Mouse (Mus musculus): ENCODE measurements around the gene Eloa. TPM values are rescaled to one million over a fixed set of nuclear protein-coding genes. Genes with fewer than 3 reads are reported as not detected.
A peak's percentile ranks its signal among the peaks of the same experiment; 100 is the strongest.

Gene Eloa
- polyA plus RNA-seq, 1 experiment, result 21.8 TPM

DNA sequence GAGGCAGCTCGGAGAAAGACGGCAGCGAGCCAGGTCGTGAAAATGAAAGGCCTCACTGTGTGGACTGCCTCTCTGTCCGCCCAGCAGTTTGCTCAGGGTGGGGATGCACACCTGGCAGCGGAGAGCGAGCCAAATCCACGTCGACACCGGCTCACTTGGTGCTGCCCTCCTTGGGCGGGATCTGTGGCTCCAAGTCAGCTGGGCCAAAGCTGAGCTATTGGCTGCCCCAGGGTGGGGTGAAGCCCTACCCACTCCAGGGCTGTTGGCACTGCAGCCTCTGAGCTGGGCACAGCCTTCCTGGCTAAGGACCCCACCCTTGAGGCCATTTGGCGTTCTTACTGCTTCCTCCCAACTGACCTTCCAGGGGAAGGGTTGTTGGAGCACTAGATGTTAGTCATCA is 57.1 kb downstream of the Eloa start:
- no peak for TF ChIP-seq POLR2A (IDR thresholded peaks at IDR 0.05; ENCODE audit: borderline replicate concordance, extremely low read depth, insufficient read depth, insufficient read length, poor library complexity, severe bottlenecking)
- no peak for TF ChIP-seq CTCF (IDR thresholded peaks at IDR 0.05; ENCODE audit: borderline replicate concordance, extremely low read depth, insufficient read depth, insufficient read length)
- DNase-seq (ENCODE audit: low read depth), result no peak

DNA sequence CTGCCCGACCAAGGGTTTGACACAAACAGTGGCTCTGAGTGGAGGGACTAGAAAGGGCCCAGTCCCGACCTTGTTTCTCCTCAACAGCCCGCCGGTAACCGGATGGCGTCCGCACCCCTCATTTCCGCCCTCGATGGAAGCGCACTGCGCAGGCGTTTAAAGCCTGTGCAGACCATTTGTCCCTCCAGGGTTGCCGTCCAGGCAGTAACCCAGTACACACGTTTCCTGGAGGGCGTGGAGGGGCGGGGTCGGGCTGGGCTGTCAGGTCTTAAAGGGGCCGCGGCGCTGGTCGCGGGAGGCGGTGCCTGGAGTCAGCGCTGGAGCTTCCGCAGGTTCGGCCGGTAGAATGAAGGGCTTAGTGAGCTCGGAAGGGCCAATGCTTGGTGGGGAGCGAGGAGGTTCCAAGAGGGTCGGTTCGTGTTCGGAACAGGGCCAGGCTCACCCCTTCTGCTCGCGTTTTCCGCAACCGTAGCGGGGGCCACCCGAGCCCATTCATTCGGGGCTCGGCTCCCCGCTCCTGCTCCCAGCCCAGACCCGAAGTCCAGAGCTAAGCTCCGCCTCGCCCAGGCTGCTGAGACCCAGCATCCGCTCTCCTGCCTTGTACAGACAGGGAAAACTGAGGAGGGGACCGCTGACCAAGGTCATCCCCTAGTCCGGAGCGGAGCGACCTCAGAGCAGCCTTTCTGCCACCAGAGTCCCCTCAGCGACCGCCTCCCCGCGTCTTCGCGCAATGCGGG is 57.9 kb downstream of the Eloa start, which contains the start of gene Gale:
Gene Gale (plus strand): TSS at position 271 of the 737 bp plus-strand sequence.
- peak; percentile 99 for DNase-seq (ENCODE audit: low read depth)
- TF ChIP-seq CTCF (IDR thresholded peaks at IDR 0.05; ENCODE audit: borderline replicate concordance, extremely low read depth, insufficient read depth, insufficient read length) (no peak), POLR2A (IDR thresholded peaks at IDR 0.05; ENCODE audit: borderline replicate concordance, extremely low read depth, insufficient read depth, insufficient read length, poor library complexity, severe bottlenecking) (peak; percentile 36; the same call in 1 of the 2 replicates)

DNA sequence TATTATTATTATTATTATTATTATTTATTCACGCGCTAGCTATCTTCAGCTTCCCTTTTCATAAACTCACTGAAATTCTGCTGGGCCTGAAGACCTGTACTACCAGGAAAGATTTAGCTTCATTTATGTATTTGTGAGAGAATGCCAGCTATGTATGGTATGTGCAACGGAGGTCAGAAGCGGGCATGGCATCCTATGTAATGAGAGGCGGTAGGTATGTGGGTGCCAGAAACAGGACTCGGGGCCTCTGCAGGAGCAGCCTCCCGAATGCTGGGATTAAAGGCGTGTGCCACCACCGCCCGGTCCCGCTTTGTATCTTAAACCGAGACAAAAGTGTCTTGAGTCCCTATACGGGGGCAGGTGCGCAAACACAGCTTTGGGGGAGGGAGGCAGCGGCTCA is 58.6 kb downstream of the Eloa start:
- no peak for DNase-seq (ENCODE audit: low read depth)
- TF ChIP-seq CTCF (IDR thresholded peaks at IDR 0.05; ENCODE audit: borderline replicate concordance, extremely low read depth, insufficient read depth, insufficient read length), result no peak
- no peak for TF ChIP-seq POLR2A (IDR thresholded peaks at IDR 0.05; ENCODE audit: borderline replicate concordance, extremely low read depth, insufficient read depth, insufficient read length, poor library complexity, severe bottlenecking)

DNA sequence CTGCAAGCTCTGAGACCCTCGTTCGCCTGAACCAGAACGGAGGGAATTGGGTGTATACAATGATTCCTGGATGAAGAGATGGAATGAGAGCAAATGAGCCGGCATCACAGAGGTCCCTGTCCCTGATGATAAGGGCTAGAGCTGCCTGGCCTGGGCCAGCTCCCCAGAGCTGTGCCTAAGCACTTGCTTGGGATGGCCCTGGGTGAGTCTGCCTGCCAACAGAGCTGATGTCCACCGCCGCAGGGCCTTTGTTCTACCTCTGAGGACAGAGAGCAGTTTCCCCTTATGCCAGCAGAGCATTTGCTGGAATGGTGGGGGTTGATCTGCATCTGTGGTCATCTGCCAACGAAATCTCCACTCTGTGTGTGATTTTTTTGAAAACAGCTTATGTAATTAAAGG is 59.4 kb downstream of the Eloa start:
- TF ChIP-seq POLR2A (IDR thresholded peaks at IDR 0.05; ENCODE audit: borderline replicate concordance, extremely low read depth, insufficient read depth, insufficient read length, poor library complexity, severe bottlenecking) (no peak), CTCF (IDR thresholded peaks at IDR 0.05; ENCODE audit: borderline replicate concordance, extremely low read depth, insufficient read depth, insufficient read length) (no peak)
- DNase-seq (ENCODE audit: low read depth), result no peak

DNA sequence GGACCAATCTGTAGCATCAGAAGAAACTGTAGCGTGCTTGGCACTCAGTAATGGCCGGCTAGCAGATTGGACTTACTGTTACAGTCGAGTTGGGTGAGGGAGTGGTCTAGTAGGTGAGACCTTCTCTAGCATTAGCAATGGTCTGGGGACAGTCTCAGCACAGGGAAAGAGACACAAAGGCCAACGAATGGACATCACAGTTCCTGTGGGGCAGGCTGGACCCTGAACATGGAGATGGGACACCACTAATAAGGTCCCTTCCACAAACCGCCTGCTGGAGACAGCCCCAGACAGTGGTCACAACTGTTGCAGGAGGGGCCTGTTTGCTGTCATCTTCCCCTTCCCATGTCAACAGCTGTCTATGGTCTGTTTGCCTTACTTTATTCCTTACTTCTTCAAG is 59.9 kb downstream of the Eloa start:
- no peak for DNase-seq (ENCODE audit: low read depth)
- TF ChIP-seq CTCF (IDR thresholded peaks at IDR 0.05; ENCODE audit: borderline replicate concordance, extremely low read depth, insufficient read depth, insufficient read length) (no peak), POLR2A (IDR thresholded peaks at IDR 0.05; ENCODE audit: borderline replicate concordance, extremely low read depth, insufficient read depth, insufficient read length, poor library complexity, severe bottlenecking) (no peak)

DNA sequence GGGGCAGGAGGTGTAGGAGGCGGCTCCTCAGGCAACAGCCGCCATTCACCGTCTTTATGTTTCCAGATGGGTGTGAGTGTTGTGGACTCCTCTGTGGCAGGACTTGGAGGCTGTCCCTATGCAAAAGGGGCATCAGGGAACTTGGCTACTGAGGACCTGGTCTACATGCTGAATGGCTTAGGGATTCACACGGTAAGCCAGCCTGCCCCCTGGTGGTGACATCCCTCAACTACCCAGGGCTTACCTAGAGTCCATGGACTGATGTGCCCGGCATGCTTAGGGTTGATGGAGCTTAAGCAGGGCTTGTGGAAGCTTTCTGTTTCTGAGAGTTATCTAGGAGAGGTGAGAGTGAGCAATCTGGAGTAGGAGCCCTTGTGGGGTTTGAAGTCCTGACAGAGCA is 60.8 kb downstream of the Eloa start:
- DNase-seq (ENCODE audit: low read depth), result peak; percentile 84
- TF ChIP-seq POLR2A (IDR thresholded peaks at IDR 0.05; ENCODE audit: borderline replicate concordance, extremely low read depth, insufficient read depth, insufficient read length, poor library complexity, severe bottlenecking) (no peak), CTCF (IDR thresholded peaks at IDR 0.05; ENCODE audit: borderline replicate concordance, extremely low read depth, insufficient read depth, insufficient read length) (peak; percentile 82; the same call in 1 of the 2 replicates)

DNA sequence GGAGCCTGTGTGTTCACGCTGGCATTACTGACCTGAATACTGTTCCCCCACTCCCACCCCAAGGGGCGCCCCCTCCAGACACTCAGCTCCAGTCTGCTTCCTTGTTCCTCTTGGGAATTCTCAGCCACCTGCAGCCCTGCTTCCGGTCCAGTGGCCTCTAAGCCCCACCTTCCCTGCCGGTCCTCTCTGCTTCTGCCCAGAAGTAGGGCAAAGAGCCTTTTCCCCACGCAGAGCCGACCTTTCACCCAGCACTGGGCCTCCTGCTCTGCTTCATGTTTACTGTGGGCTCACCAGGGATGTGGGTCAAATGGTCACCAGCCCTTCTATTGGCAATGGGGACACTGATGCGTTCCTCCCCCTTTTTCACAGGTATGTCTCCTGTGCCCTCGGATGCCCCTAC is 63.2 kb downstream of the Eloa start:
- no peak for DNase-seq (ENCODE audit: low read depth)
- TF ChIP-seq POLR2A (IDR thresholded peaks at IDR 0.05; ENCODE audit: borderline replicate concordance, extremely low read depth, insufficient read depth, insufficient read length, poor library complexity, severe bottlenecking) (no peak), CTCF (IDR thresholded peaks at IDR 0.05; ENCODE audit: borderline replicate concordance, extremely low read depth, insufficient read depth, insufficient read length) (no peak)

DNA sequence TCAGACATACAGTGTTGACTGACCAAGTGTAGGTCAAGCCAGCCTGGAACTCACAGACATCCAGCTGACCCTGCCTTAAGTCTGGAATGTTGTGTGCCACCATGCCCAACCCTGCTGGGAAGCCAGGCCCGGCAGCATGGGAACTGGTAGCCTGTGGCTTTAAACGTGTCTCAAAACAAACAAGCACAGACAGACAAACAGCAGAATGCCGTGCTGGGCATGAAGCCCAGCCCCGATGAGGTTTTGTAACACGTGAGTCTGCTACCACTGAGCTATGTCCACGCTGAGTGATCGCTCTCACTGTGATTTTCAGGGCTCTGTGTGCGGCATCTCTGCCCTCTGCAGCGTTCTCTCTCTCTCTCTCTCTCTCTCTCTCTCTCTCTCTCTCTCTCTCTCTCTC is 65.7 kb downstream of the Eloa start:
- TF ChIP-seq CTCF (IDR thresholded peaks at IDR 0.05; ENCODE audit: borderline replicate concordance, extremely low read depth, insufficient read depth, insufficient read length) (no peak), POLR2A (IDR thresholded peaks at IDR 0.05; ENCODE audit: borderline replicate concordance, extremely low read depth, insufficient read depth, insufficient read length, poor library complexity, severe bottlenecking) (no peak)

DNA sequence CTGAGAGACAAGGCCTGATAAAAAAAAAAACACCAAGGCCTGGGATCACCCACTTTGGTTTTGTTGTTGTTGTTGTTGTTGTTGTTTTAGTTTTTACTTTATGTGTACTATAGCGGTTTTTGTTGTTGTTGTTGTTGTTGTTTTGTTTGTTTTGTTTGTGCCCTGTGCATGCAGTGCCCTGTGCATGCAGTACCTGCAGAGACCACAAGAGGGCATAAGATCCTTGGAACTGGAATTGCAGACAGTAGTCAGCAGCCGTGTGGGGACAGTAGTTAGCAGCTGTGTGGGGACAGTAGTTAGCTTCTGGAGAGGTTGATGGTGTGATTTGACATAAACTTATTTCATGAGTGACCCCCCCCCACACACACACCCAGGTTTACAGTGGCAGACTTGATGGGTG is 67.3 kb downstream of the Eloa start:
- TF ChIP-seq CTCF (IDR thresholded peaks at IDR 0.05; ENCODE audit: borderline replicate concordance, extremely low read depth, insufficient read depth, insufficient read length) (peak; percentile 85), POLR2A (IDR thresholded peaks at IDR 0.05; ENCODE audit: borderline replicate concordance, extremely low read depth, insufficient read depth, insufficient read length, poor library complexity, severe bottlenecking) (no peak)
- peak; percentile 77 for DNase-seq (ENCODE audit: low read depth)

More for the DNA sequence above, 65.7 kb downstream of the Eloa start:
- no peak for DNase-seq (ENCODE audit: low read depth)

Other genes starting within 250 kb of the Eloa start
- gene Srsf10, start 166.0 kb downstream of the Eloa start, polyA plus RNA-seq (2012; rRNA removed), result 128 and 142 TPM in 2 replicates
- gene Pnrc2, start 147.9 kb downstream of the Eloa start, polyA plus RNA-seq (2012; rRNA removed), result 67.1 and 74.4 TPM in 2 replicates
- gene Cnr2, start 126.4 kb downstream of the Eloa start, polyA plus RNA-seq (2012; rRNA removed), result 0.19 and 0.25 TPM in 2 replicates
- gene Fuca1, start 101.0 kb downstream of the Eloa start, polyA plus RNA-seq (2012; rRNA removed), result 41.7 and 43.1 TPM in 2 replicates
- gene Hmgcl, start 75.3 kb downstream of the Eloa start, polyA plus RNA-seq (2012; rRNA removed), result 43.5 and 49.8 TPM in 2 replicates
- 36.3 and 52.0 TPM in 2 replicates for gene Gale, start 58.0 kb downstream of the Eloa start, polyA plus RNA-seq (2012; rRNA removed)
- 167 and 198 TPM in 2 replicates for gene Lypla2, start 49.1 kb downstream of the Eloa start, polyA plus RNA-seq (2012; rRNA removed)
- gene Pithd1, start 34.5 kb downstream of the Eloa start, polyA plus RNA-seq (2012; rRNA removed), result 50.8 and 57.8 TPM in 2 replicates
- gene Rpl11, start 31.7 kb upstream of the Eloa start, polyA plus RNA-seq (2012; rRNA removed), result 818 and 948 TPM in 2 replicates
- 105 and 107 TPM in 2 replicates for gene Id3, start 121.7 kb upstream of the Eloa start, polyA plus RNA-seq (2012; rRNA removed)
- 3.5 and 5.1 TPM in 2 replicates for gene E2f2, start 150.6 kb upstream of the Eloa start, polyA plus RNA-seq (2012; rRNA removed)
- 4.2 and 6.2 TPM in 2 replicates for gene Asap3, start 184.6 kb upstream of the Eloa start, polyA plus RNA-seq (2012; rRNA removed)
- 0.38 and 0.98 TPM in 2 replicates for gene Tcea3, start 226.0 kb upstream of the Eloa start, polyA plus RNA-seq (2012; rRNA removed)

Data from brain, embryonic 14.5 days (tissue).